Mouse (Mus musculus) lung, postnatal 0 days (tissue): Measurements from ENCODE around the gene Asb16. TPM values are rescaled to one million over a fixed set of nuclear protein-coding genes. Genes with fewer than 3 reads are reported as not detected.

Experiments used
- ATAC-seq: fragments of 200-750 bp; cut with Nextera tagmentation; 2 replicates; pipeline ENCODE4 v1.8.0; 2017; ENCODE audit warnings: moderate library complexity
- DNase-seq: peaks from one replicate; pipeline ENCODE4 v3.0.0-alpha.2; 2016; ENCODE audit warnings: low spot score
- H3K27ac ChIP-seq: fragments of 300-500 bp; sonication (generic); 2 replicates; pipeline ENCODE4 v1.5.1; 2014; ENCODE audit warnings: antibody characterized with exemption, mild to moderate bottlenecking, low read length, mixed read lengths
- H3K27me3 ChIP-seq: fragments of 300-500 bp; sonication (generic); replicated peaks from 2 replicates; pipeline ENCODE4 v1.6.1; 2014; ENCODE audit warnings: low read length, mixed read lengths; ENCODE audit not compliant: insufficient read depth
- H3K36me3 ChIP-seq: fragments of 300-500 bp; sonication (generic); 2 replicates; pipeline ENCODE4 v1.6.1; 2014; ENCODE audit warnings: low read length, mixed read lengths; ENCODE audit not compliant: insufficient read depth
- H3K4me1 ChIP-seq: fragments of 300-500 bp; sonication (generic); 2 replicates; pipeline ENCODE4 v1.6.1; 2014; ENCODE audit warnings: antibody characterized with exemption, low read depth, low read length, mixed read lengths; ENCODE audit not compliant: insufficient read depth
- H3K4me2 ChIP-seq: fragments of 300-500 bp; sonication (generic); replicated peaks from 2 replicates; pipeline ENCODE4 v1.6.1; 2014; ENCODE audit warnings: low read depth, mild to moderate bottlenecking, low read length, moderate library complexity, mixed read lengths
- H3K4me3 ChIP-seq: fragments of 300-500 bp; sonication (generic); 2 replicates; pipeline ENCODE4 v1.5.1; 2014; ENCODE audit warnings: low read depth, low read length
- H3K9ac ChIP-seq: fragments of 300-500 bp; sonication (generic); replicated peaks from 2 replicates; pipeline ENCODE4 v1.6.1; 2014; ENCODE audit warnings: low read depth, mild to moderate bottlenecking
- H3K9me3 ChIP-seq: fragments of 300-500 bp; sonication (generic); 2 replicates; pipeline ENCODE4 v1.6.1; 2016; ENCODE audit warnings: low read length, mixed read lengths
- CTCF ChIP-seq: IDR thresholded peaks from 2 replicates; pipeline ENCODE4 v1.5.1; 2016; ENCODE audit warnings: antibody characterized with exemption, mild to moderate bottlenecking
- EP300 ChIP-seq: IDR thresholded peaks from 2 replicates; pipeline ENCODE4 v1.6.1; 2016; ENCODE audit warnings: antibody characterized with exemption, mild to moderate bottlenecking, control low read depth
- WGBS: fragments of 180-500 bp; shearing (Covaris S2); extraction: QIAGEN DNeasy Blood & Tissue Kit; methylation state at CpG from one replicate; pipeline ENCODE4 v1.1.7; 2014; 5-methylcytosine and 5-hydroxymethylcytosine counted together
- microRNA-seq: library from miRNA; unstranded; fragments of <30 nt; microRNA quantifications from one replicate; pipeline ENCODE4, GENCODE M21; 2016
- polyA plus RNA-seq: library from polyadenylated mRNA; unstranded; fragments of >200 nt; fragmentation: Nextera tagmentation; extraction: Ambion mirVana; gene quantifications from 2 replicates; pipeline ENCODE4 v1.2.1, GENCODE M21; 2015

Asb16 gene
- polyA plus RNA-seq, 1 experiment from 2014 or later = not detected

DNA sequence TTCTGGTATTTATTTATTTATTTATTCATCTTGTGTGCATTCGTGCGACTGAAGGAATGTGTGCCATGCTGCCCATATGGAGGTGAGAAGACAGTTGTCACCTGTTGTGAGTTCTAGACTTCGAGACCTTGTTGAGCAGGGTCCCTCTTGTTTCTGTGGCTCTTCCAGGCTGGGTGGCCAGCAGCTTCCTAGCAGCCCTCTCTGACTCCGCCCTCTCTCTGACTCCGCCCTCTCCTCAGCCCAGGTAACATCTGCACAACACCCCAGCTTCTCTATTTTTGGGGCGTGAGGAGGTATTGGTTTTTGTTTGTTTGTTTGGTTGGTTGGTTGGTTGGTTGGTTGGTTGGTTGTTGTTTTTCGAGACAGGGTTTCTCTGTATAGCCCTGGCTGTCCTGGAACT is 59.3 kb downstream of the Asb16 start:
- no peak for ATAC-seq
- TF ChIP-seq CTCF = no peak
- no peak for TF ChIP-seq EP300
- Histone ChIP-seq H3K9ac (no peak overlapping the region), H3K9me3 (no peaks in the 10 kb centered on the region), H3K4me2 (no peak overlapping the region), H3K27me3 (no peaks in the 10 kb centered on the region), H3K4me3 (no peak overlapping the region), H3K36me3 (no peaks in the 10 kb centered on the region), H3K27ac (no peak overlapping the region), H3K4me1 (no peaks in the 10 kb centered on the region)
- WGBS = 66% methylated on average over 7 of the region's 7 CpGs
- DNase-seq = no peak

Small RNA genes lying within 50 kb of the gene (microRNA-seq; reads per million reads assigned to microRNA genes)
- not detected for gene Mir8101

Other genes starting within 250 kb of the Asb16 start
- gene Mpp3, start 240.3 kb upstream of the Asb16 start, polyA plus RNA-seq = 0.84 and 2.2 TPM in 2 replicates
- gene Cd300lg, start 227.2 kb upstream of the Asb16 start, polyA plus RNA-seq = 2.1 and 2.4 TPM in 2 replicates
- gene Mpp2, start 180.2 kb upstream of the Asb16 start, polyA plus RNA-seq = 3.9 TPM in 2 replicates
- gene Ppy, start 167.4 kb upstream of the Asb16 start, polyA plus RNA-seq = 2.6 and 4.2 TPM in 2 replicates
- not detected in 2 replicates for gene Pyy, start 160.9 kb upstream of the Asb16 start, polyA plus RNA-seq
- gene Nags, start 123.2 kb upstream of the Asb16 start, polyA plus RNA-seq = 0.91 and 1.4 TPM in 2 replicates
- gene Tmem101, start 112.3 kb upstream of the Asb16 start, polyA plus RNA-seq = 17.6 and 18.9 TPM in 2 replicates
- 74.7 and 79.9 TPM in 2 replicates for gene Lsm12, start 83.4 kb upstream of the Asb16 start, polyA plus RNA-seq
- 15.8 and 16.7 TPM in 2 replicates for gene G6pc3, start 79.1 kb upstream of the Asb16 start, polyA plus RNA-seq
- 65.6 and 79.0 TPM in 2 replicates for gene Hdac5, start 38.6 kb upstream of the Asb16 start, polyA plus RNA-seq
- gene BC030867, start 19.9 kb upstream of the Asb16 start, polyA plus RNA-seq = 0.88 and 1.3 TPM in 2 replicates
- 46.1 and 47.4 TPM in 2 replicates for gene Tmub2, start 16.2 kb downstream of the Asb16 start, polyA plus RNA-seq
- gene Atxn7l3, start 27.9 kb downstream of the Asb16 start, polyA plus RNA-seq = 9.6 and 10.2 TPM in 2 replicates
- gene Ubtf, start 51.0 kb downstream of the Asb16 start, polyA plus RNA-seq = 53.7 and 60.9 TPM in 2 replicates
- gene Slc4a1, start 97.5 kb downstream of the Asb16 start, polyA plus RNA-seq = 9.7 and 9.8 TPM in 2 replicates
- gene Rundc3a, start 124.7 kb downstream of the Asb16 start, polyA plus RNA-seq = 1.7 and 1.9 TPM in 2 replicates
- gene Slc25a39, start 139.2 kb downstream of the Asb16 start, polyA plus RNA-seq = 214 TPM in 2 replicates
- gene Grn, start 161.6 kb downstream of the Asb16 start, polyA plus RNA-seq = 215 and 223 TPM in 2 replicates
- 3.2 and 3.4 TPM in 2 replicates for gene Fam171a2, start 178.9 kb downstream of the Asb16 start, polyA plus RNA-seq
- gene Itga2b, start 201.4 kb downstream of the Asb16 start, polyA plus RNA-seq = 13.0 and 14.9 TPM in 2 replicates